Mouse (Mus musculus) right cerebral cortex, adult 18-20 months (tissue): ENCODE measurements around the gene Rcor2.
A peak's percentile ranks its signal among the peaks of the same experiment; 100 is the strongest.

Experiments
- DNase-seq: peaks from one replicate; pipeline ENCODE4 v3.0.0; 2022; ENCODE audit warnings: mixed read lengths

Rcor2 gene

GRCm38 (mm10) chr19:7265478-7266191 is 1.5 kb upstream of the Rcor2 start:
- DNase-seq = no peak

- no peak for DNase-seq
Measured at GRCm38 (mm10) chr19:7266421-7266831, 699 bp upstream of the Rcor2 start.

- DNase-seq = peak; percentile 80
Measured at GRCm38 (mm10) chr19:7267781-7268721, 926 bp downstream of the Rcor2 start.

GRCm38 (mm10) chr19:7268722-7269090 is 1.6 kb downstream of the Rcor2 start:
- DNase-seq = no peak

GRCm38 (mm10) chr19:7269290-7270044 is 2.3 kb downstream of the Rcor2 start:
- no peak for DNase-seq

- DNase-seq = no peak
Measured at GRCm38 (mm10) chr19:7273486-7273885, 6.4 kb downstream of the Rcor2 start.

GRCm38 (mm10) chr19:7274326-7274990 is 7.3 kb downstream of the Rcor2 start:
- DNase-seq = peak; percentile 59

GRCm38 (mm10) chr19:7275131-7275789 is 8.1 kb downstream of the Rcor2 start:
- no peak for DNase-seq

GRCm38 (mm10) chr19:7276053-7276659 is 9.0 kb downstream of the Rcor2 start:
- DNase-seq = no peak

GRCm38 (mm10) chr19:7276796-7277195 is 9.7 kb downstream of the Rcor2 start:
- DNase-seq = no peak

GRCm38 (mm10) chr19:7278200-7278906 is 11.2 kb downstream of the Rcor2 start:
- DNase-seq = no peak

- DNase-seq = no peak
Measured at GRCm38 (mm10) chr19:7279114-7279513, 12.0 kb downstream of the Rcor2 start.

GRCm38 (mm10) chr19:7280557-7281330 is 13.6 kb downstream of the Rcor2 start:
- DNase-seq = peak; percentile 91

- no peak for DNase-seq
Measured at GRCm38 (mm10) chr19:7286563-7287315, 19.6 kb downstream of the Rcor2 start.

GRCm38 (mm10) chr19:7288288-7288687 is 21.2 kb downstream of the Rcor2 start:
- no peak for DNase-seq

GRCm38 (mm10) chr19:7289767-7290166 is 22.6 kb downstream of the Rcor2 start:
- no peak for DNase-seq

- DNase-seq = peak; percentile 52
Measured at GRCm38 (mm10) chr19:7291958-7292709, 25.0 kb downstream of the Rcor2 start.

GRCm38 (mm10) chr19:7294098-7294876 is 27.2 kb downstream of the Rcor2 start:
- no peak for DNase-seq
